Mouse (Mus musculus): ENCODE measurements at regions not wholly inside any gene's neighbourhood (a gene's known extent, or its start where the extent isn't known, plus 50 kb on each side); places are given as distances from the start of the nearest gene placed in this dataset.

GRCm38 (mm10) chrX:99199669-99200068 is 63.7 kb downstream of the Efnb1 start:
- TF ChIP-seq CTCF (IDR thresholded peaks at IDR 0.05; ENCODE audit: borderline replicate concordance, insufficient read depth, low read length) (no peak), POLR2A (IDR thresholded peaks at IDR 0.05; ENCODE audit: low read depth, low read length) (no peak)
